Mouse (Mus musculus): ENCODE data around the gene BC005624. TPM values are rescaled to one million over a fixed set of nuclear protein-coding genes. Genes with fewer than 3 reads are reported as not detected.

BC005624 gene
- polyA plus RNA-seq, 1 experiment from 2014 or later: 32.9 TPM

- Histone ChIP-seq H3K4me3 (ENCODE audit: control insufficient read depth in 1 of 2, insufficient read depth in 1 of 2, low read depth in 1 of 2, low read length in 2 of 2) (no peak overlapping the region), H3K9me3 (ENCODE audit: control insufficient read depth, low read length) (no peaks in the 10 kb centered on the region), H3K27me3 (ENCODE audit: control insufficient read depth, insufficient read depth, low read length) (no peaks in the 10 kb centered on the region), H3K4me1 (ENCODE audit: control insufficient read depth in 2 of 2, insufficient read depth in 2 of 2, low read length in 2 of 2) (peaks cover 21 to 22% of the 10 kb centered on the region in 2 experiments), H3K36me3 (ENCODE audit: control insufficient read depth, insufficient read depth, low read length) (no peaks in the 10 kb centered on the region), H3K4me2 (ENCODE audit: low read length) (peak overlapping the region; percentile 63), H3K9ac (ENCODE audit: low read length) (no peak overlapping the region), H3K27ac (replicated peaks in 1 of 2; ENCODE audit: control insufficient read depth in 1 of 2, insufficient read depth in 1 of 2, low read depth in 2 of 2, low read length in 2 of 2) (no peak overlapping the region)
- no peak for ATAC-seq (ENCODE audit: insufficient number of reproducible peaks, insufficient read depth, low FRiP score, low read depth)
- 30% methylated on average over 12 of the region's 12 CpGs for WGBS
These were observed 53.0 kb downstream of the BC005624 start for GRCm38 (mm10) chr2:30928893-30929482.

- WGBS: 25% methylated on average over 14 of the region's 14 CpGs
- no peak overlapping the region for H3K4me3 ChIP-seq (ENCODE audit: control insufficient read depth in 1 of 2, insufficient read depth in 1 of 2, low read depth in 1 of 2, low read length in 2 of 2)
- ATAC-seq (ENCODE audit: insufficient number of reproducible peaks, insufficient read depth, low FRiP score, low read depth): no peak
These were observed 54.0 kb downstream of the BC005624 start for GRCm38 (mm10) chr2:30927844-30928628.

DNA sequence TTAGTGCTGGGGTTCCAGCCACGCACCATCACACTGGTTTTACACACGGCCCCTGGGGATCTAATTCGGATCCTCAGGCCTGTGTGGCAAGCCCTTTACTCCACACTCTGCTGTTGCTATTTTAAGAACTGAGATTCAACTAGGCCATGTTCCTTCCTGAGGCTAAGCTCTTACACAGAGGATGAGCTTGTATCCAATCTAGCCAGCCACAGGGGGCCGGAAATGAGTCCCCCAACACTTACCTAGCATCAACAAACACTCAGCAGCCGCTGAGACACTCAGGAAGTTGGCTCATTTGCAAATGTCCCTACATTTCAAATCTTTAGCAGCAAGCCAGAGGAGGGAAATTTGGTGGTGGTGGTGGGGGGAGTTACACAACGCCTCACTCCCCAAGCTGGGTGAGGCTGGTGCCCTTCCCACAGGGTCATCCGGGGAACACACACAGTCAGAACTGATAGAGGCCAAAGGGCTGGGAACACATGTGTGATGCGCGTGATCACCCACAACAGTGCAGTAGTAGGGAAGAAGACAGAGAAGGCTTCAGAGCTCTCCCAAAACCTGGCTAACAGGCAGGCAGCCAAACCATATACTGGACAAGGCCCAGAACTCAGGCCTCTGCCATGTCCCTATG is 54.7 kb downstream of the BC005624 start:
- Histone ChIP-seq H3K9ac (ENCODE audit: low read length) (peak overlapping the region; percentile 43; the same call in 1 of the 2 replicates), H3K27ac (replicated peaks in 1 of 2; ENCODE audit: control insufficient read depth in 1 of 2, insufficient read depth in 1 of 2, low read depth in 2 of 2, low read length in 2 of 2) (peak overlapping the region; percentile 66 to 76), H3K4me1 (ENCODE audit: control insufficient read depth in 2 of 2, insufficient read depth in 2 of 2, low read length in 2 of 2) (peaks cover 21 to 22% of the 10 kb centered on the region in 2 experiments), H3K27me3 (ENCODE audit: control insufficient read depth, insufficient read depth, low read length) (no peaks in the 10 kb centered on the region), H3K9me3 (ENCODE audit: control insufficient read depth, low read length) (no peaks in the 10 kb centered on the region), H3K4me3 (ENCODE audit: control insufficient read depth in 1 of 2, insufficient read depth in 1 of 2, low read depth in 1 of 2, low read length in 2 of 2) (no peak overlapping the region), H3K4me2 (ENCODE audit: low read length) (no peak overlapping the region), H3K36me3 (ENCODE audit: control insufficient read depth, insufficient read depth, low read length) (no peaks in the 10 kb centered on the region)
- ATAC-seq (ENCODE audit: insufficient number of reproducible peaks, insufficient read depth, low FRiP score, low read depth): no peak
- WGBS: 27% methylated on average over 9 of the region's 9 CpGs

More at GRCm38 (mm10) chr2:30927844-30928628, 54.0 kb downstream of the BC005624 start:
- Histone ChIP-seq H3K9me3 (ENCODE audit: control insufficient read depth, low read length) (no peaks in the 10 kb centered on the region), H3K4me2 (ENCODE audit: low read length) (no peak overlapping the region), H3K9ac (ENCODE audit: low read length) (no peak overlapping the region), H3K27ac (replicated peaks in 1 of 2; ENCODE audit: control insufficient read depth in 1 of 2, insufficient read depth in 1 of 2, low read depth in 2 of 2, low read length in 2 of 2) (peak overlapping the region in 1 of 2 experiments; percentile 76; a peak in 2 of 4 replicates), H3K36me3 (ENCODE audit: control insufficient read depth, insufficient read depth, low read length) (no peaks in the 10 kb centered on the region), H3K4me1 (ENCODE audit: control insufficient read depth in 2 of 2, insufficient read depth in 2 of 2, low read length in 2 of 2) (peaks cover 21 to 22% of the 10 kb centered on the region in 2 experiments), H3K27me3 (ENCODE audit: control insufficient read depth, insufficient read depth, low read length) (no peaks in the 10 kb centered on the region)

- Histone ChIP-seq H3K4me3 (ENCODE audit: control insufficient read depth in 1 of 2, insufficient read depth in 1 of 2, low read depth in 1 of 2, low read length in 2 of 2) (no peak overlapping the region), H3K4me1 (ENCODE audit: control insufficient read depth in 2 of 2, insufficient read depth in 2 of 2, low read length in 2 of 2) (peaks cover 21 to 22% of the 10 kb centered on the region in 2 experiments), H3K4me2 (ENCODE audit: low read length) (no peak overlapping the region), H3K27ac (replicated peaks in 1 of 2; ENCODE audit: control insufficient read depth in 1 of 2, insufficient read depth in 1 of 2, low read depth in 2 of 2, low read length in 2 of 2) (peak overlapping the region in 1 of 2 experiments; percentile 76; a peak in 1 of 4 replicates), H3K27me3 (ENCODE audit: control insufficient read depth, insufficient read depth, low read length) (no peaks in the 10 kb centered on the region), H3K9ac (ENCODE audit: low read length) (no peak overlapping the region), H3K9me3 (ENCODE audit: control insufficient read depth, low read length) (no peaks in the 10 kb centered on the region), H3K36me3 (ENCODE audit: control insufficient read depth, insufficient read depth, low read length) (no peaks in the 10 kb centered on the region)
- ATAC-seq (ENCODE audit: insufficient number of reproducible peaks, insufficient read depth, low FRiP score, low read depth): no peak
- WGBS: 82% methylated on average over 4 of the region's 4 CpGs
These were observed 55.6 kb downstream of the BC005624 start for GRCm38 (mm10) chr2:30926381-30926780.

DNA sequence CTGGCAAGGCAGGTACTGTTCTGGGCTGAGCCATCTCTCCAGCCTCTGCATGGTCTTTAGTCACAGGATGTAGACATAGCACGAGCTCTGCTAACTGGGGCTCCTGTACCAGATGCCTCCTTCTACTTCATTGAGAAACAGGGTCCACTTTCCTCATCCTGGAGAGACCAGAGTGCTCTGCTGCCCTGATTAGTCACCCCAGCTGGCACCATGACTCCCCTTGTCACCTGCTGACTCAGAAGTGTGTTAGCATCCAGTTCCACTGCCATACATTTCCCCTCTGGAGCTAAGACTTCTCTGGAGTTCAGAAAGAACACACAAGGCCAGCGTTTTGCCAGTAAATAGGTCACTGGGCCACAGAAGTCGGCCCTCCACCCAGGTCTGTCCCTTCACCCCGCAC is 56.8 kb downstream of the BC005624 start:
- H3K4me3 ChIP-seq (ENCODE audit: control insufficient read depth in 1 of 2, insufficient read depth in 1 of 2, low read depth in 1 of 2, low read length in 2 of 2): no peak overlapping the region
- WGBS: 82% methylated on average over 4 of the region's 4 CpGs
- peaks cover 22% of the 10 kb centered on the region in 2 experiments for H3K4me1 ChIP-seq (ENCODE audit: control insufficient read depth in 2 of 2, insufficient read depth in 2 of 2, low read length in 2 of 2)
- H3K27me3 ChIP-seq (ENCODE audit: control insufficient read depth, insufficient read depth, low read length): no peaks in the 10 kb centered on the region
- no peaks in the 10 kb centered on the region for H3K36me3 ChIP-seq (ENCODE audit: control insufficient read depth, insufficient read depth, low read length)
- H3K4me2 ChIP-seq (ENCODE audit: low read length): no peak overlapping the region
- H3K27ac ChIP-seq (replicated peaks in 1 of 2; ENCODE audit: control insufficient read depth in 1 of 2, insufficient read depth in 1 of 2, low read depth in 2 of 2, low read length in 2 of 2): no peak overlapping the region
- no peak for ATAC-seq (ENCODE audit: insufficient number of reproducible peaks, insufficient read depth, low FRiP score, low read depth)
- H3K9ac ChIP-seq (ENCODE audit: low read length): no peak overlapping the region
- H3K9me3 ChIP-seq (ENCODE audit: control insufficient read depth, low read length): no peaks in the 10 kb centered on the region

GRCm38 (mm10) chr2:30923099-30923498 is 58.9 kb downstream of the BC005624 start:
- no peak overlapping the region for H3K4me3 ChIP-seq (ENCODE audit: control insufficient read depth in 1 of 2, insufficient read depth in 1 of 2, low read depth in 1 of 2, low read length in 2 of 2)
- no peaks in the 10 kb centered on the region for H3K9me3 ChIP-seq (ENCODE audit: control insufficient read depth, low read length)
- H3K4me1 ChIP-seq (ENCODE audit: control insufficient read depth in 2 of 2, insufficient read depth in 2 of 2, low read length in 2 of 2): peaks cover 29 to 38% of the 10 kb centered on the region in 2 experiments
- no peak for ATAC-seq (ENCODE audit: insufficient number of reproducible peaks, insufficient read depth, low FRiP score, low read depth)
- H3K4me2 ChIP-seq (ENCODE audit: low read length): no peak overlapping the region
- no peaks in the 10 kb centered on the region for H3K27me3 ChIP-seq (ENCODE audit: control insufficient read depth, insufficient read depth, low read length)
- WGBS: 72% methylated on average over 3 of the region's 3 CpGs
- no peaks in the 10 kb centered on the region for H3K36me3 ChIP-seq (ENCODE audit: control insufficient read depth, insufficient read depth, low read length)
- no peak overlapping the region for H3K9ac ChIP-seq (ENCODE audit: low read length)
- H3K27ac ChIP-seq (replicated peaks in 1 of 2; ENCODE audit: control insufficient read depth in 1 of 2, insufficient read depth in 1 of 2, low read depth in 2 of 2, low read length in 2 of 2): no peak overlapping the region
